Mouse (Mus musculus) forebrain, embryonic 14.5 days (tissue): ENCODE results near the gene Ccdc152. TPM values are rescaled to one million over a fixed set of nuclear protein-coding genes. Genes with fewer than 3 reads are reported as not detected.

Experiments
- ATAC-seq: fragments of 200-750 bp; cut with Nextera tagmentation; 2 replicates; pipeline ENCODE4 v1.8.0; 2017; ENCODE audit warnings: mild to moderate bottlenecking, moderate library complexity
- DNase-seq: peaks from one replicate; pipeline ENCODE4 v3.0.0-alpha.2; 2015; ENCODE audit warnings: low spot score
- H3K27ac ChIP-seq: fragments of 300-500 bp; sonication (generic); 2 replicates; pipeline ENCODE4 v1.5.1; 2014; ENCODE audit warnings: low read depth, mild to moderate bottlenecking, control low read depth, low read length, moderate library complexity
- H3K27me3 ChIP-seq: fragments of 300-500 bp; sonication (generic); replicated peaks from 2 replicates; pipeline ENCODE4 v1.6.1; 2014; ENCODE audit warnings: low read length, control low read depth, mixed read lengths; ENCODE audit not compliant: control insufficient read depth, insufficient read depth
- H3K36me3 ChIP-seq: fragments of 300-500 bp; sonication (generic); 2 replicates; pipeline ENCODE4 v1.6.1; 2014; ENCODE audit warnings: low read length, control low read depth; ENCODE audit not compliant: control insufficient read depth, insufficient read depth
- H3K4me1 ChIP-seq: fragments of 300-500 bp; sonication (generic); 2 replicates; pipeline ENCODE4 v1.6.1; 2014; ENCODE audit warnings: antibody characterized with exemption, low read length, control low read depth; ENCODE audit not compliant: control insufficient read depth, insufficient read depth
- H3K4me2 ChIP-seq: fragments of 300-500 bp; sonication (generic); 2 replicates; pipeline ENCODE4 v1.6.1; 2014; ENCODE audit warnings: mild to moderate bottlenecking, control low read depth, low read length
- H3K4me3 ChIP-seq: fragments of 300-500 bp; sonication (generic); 2 replicates; pipeline ENCODE4 v1.5.1; 2014; ENCODE audit warnings: low read depth, low read length, control low read depth
- H3K9ac ChIP-seq: fragments of 300-500 bp; sonication (generic); 2 replicates; pipeline ENCODE4 v1.6.1; 2014; ENCODE audit warnings: mild to moderate bottlenecking, low read length, control low read depth, moderate library complexity
- H3K9me3 ChIP-seq: fragments of 300-500 bp; sonication (generic); replicated peaks from 2 replicates; pipeline ENCODE4 v1.6.1; 2016; ENCODE audit warnings: low read length, control low read depth, mixed read lengths; ENCODE audit not compliant: control insufficient read depth
- WGBS: fragments of 180-500 bp; shearing (Covaris S2); extraction: QIAGEN DNeasy Blood & Tissue Kit; methylation state at CpG from one replicate; pipeline ENCODE4 v1.1.7; 2014; 5-methylcytosine and 5-hydroxymethylcytosine counted together
- polyA plus RNA-seq: library from polyadenylated mRNA; unstranded; fragments of >200 nt; fragmentation: Nextera tagmentation; extraction: Ambion mirVana; gene quantifications from 2 replicates; pipeline ENCODE4 v1.2.1, GENCODE M21; 2014

The Ccdc152 gene
- polyA plus RNA-seq, 1 experiment from 2014 or later, result 0.15 TPM

GRCm38 (mm10) chr15:3323041-3323440 lies 19.7 kb upstream of the Ccdc152 start:
- no peak overlapping the region for H3K27ac ChIP-seq
- no peak overlapping the region for H3K4me2 ChIP-seq
- H3K4me1 ChIP-seq, result no peaks in the 10 kb centered on the region
- no peaks in the 10 kb centered on the region for H3K36me3 ChIP-seq
- no peak for ATAC-seq
- no peaks in the 10 kb centered on the region for H3K27me3 ChIP-seq
- H3K9ac ChIP-seq, result no peak overlapping the region
- H3K4me3 ChIP-seq, result no peak overlapping the region
- DNase-seq, result no peak
- H3K9me3 ChIP-seq, result no peaks in the 10 kb centered on the region

DNA sequence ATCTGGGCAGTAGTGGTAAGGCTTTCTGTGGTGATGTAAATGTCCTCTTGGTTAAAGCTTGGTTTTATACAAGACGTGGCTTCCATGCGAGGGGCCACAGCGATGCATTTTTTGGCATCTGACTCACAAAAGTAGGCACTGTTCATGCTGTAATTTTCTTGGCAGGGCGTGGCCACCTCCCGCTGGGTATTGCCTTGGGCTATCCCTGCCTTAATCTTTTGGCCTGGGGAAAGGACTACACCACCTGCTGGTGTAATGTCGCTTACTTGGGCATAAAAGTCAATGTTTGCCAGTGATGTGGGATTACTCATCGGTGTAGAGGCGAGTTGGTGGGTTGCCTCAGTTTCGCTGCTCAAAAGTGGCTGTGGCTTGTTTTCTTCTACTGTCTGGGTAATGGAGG lies 16.6 kb upstream of the Ccdc152 start:
- ATAC-seq (no peak), DNase-seq (no peak)
- Histone ChIP-seq H3K4me3 (no peak overlapping the region), H3K27ac (no peak overlapping the region), H3K4me2 (no peak overlapping the region), H3K27me3 (no peaks in the 10 kb centered on the region), H3K9me3 (no peaks in the 10 kb centered on the region), H3K36me3 (no peaks in the 10 kb centered on the region), H3K4me1 (no peaks in the 10 kb centered on the region), H3K9ac (no peak overlapping the region)
- 84% methylated on average over 9 of the region's 9 CpGs for WGBS

- no peak for DNase-seq
- H3K4me3 ChIP-seq, result no peak overlapping the region
- no peak overlapping the region for H3K27ac ChIP-seq
- H3K4me1 ChIP-seq, result no peaks in the 10 kb centered on the region
- no peaks in the 10 kb centered on the region for H3K36me3 ChIP-seq
- H3K9me3 ChIP-seq, result no peaks in the 10 kb centered on the region
- H3K27me3 ChIP-seq, result no peaks in the 10 kb centered on the region
- WGBS, result 84% methylated on average over 2 of the region's 2 CpGs
- ATAC-seq, result no peak
- no peak overlapping the region for H3K4me2 ChIP-seq
- no peak overlapping the region for H3K9ac ChIP-seq
Observed at GRCm38 (mm10) chr15:3316617-3317016, 13.3 kb upstream of the Ccdc152 start.

DNA sequence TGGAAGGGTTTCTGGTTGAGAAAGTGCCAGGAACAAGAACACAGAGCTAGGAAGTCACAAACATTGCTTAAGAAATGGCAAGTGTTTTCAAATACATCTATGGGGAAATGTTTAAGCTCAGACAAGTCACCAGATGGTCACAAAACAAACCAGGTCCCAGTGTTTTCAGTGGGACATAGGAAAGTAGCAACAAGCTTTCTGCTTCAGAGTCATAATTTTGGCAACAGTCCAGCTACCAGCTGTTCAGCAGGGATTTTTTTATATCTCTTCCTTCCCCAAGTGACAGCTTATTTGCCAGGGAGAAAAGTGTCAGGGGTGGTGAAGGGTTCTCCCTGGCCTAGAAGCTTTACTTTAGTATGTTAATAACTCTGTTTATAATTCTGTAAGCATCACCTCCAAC lies 9.6 kb upstream of the Ccdc152 start:
- no peak overlapping the region for H3K4me3 ChIP-seq
- ATAC-seq (no peak), DNase-seq (peak; percentile 48)
- no peaks in the 10 kb centered on the region for H3K9me3 ChIP-seq
- H3K4me1 ChIP-seq, result no peaks in the 10 kb centered on the region
- H3K4me2 ChIP-seq, result no peak overlapping the region
- H3K27ac ChIP-seq, result no peak overlapping the region
- no peaks in the 10 kb centered on the region for H3K27me3 ChIP-seq
- no peak overlapping the region for H3K9ac ChIP-seq
- H3K36me3 ChIP-seq, result no peaks in the 10 kb centered on the region

DNA sequence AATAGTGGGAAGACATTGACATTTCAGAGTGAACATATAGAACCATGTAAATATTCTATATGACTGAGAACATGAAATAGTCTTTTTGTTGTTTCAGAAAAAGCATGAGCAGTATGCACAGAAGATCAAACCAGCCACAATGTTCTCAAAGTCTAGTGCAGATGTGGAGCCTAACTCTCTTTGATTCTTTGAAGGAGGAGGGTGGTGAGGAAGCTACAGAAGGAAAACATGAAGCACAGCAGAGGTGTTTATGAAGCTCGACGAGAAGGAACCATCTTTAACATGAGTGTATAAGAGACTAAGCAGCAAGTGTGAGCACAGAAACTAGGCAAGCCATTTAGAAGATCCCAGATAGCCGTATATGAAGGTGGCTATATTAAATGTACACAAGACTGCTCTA lies 6.5 kb upstream of the Ccdc152 start:
- 96% methylated on average over 3 of the region's 3 CpGs for WGBS
- ATAC-seq (no peak), DNase-seq (no peak)
- Histone ChIP-seq H3K9me3 (no peaks in the 10 kb centered on the region), H3K4me3 (no peak overlapping the region), H3K27me3 (no peaks in the 10 kb centered on the region), H3K36me3 (no peaks in the 10 kb centered on the region), H3K4me1 (no peaks in the 10 kb centered on the region), H3K9ac (no peak overlapping the region), H3K27ac (no peak overlapping the region), H3K4me2 (no peak overlapping the region)

GRCm38 (mm10) chr15:3300361-3301100 lies 2.8 kb downstream of the Ccdc152 start:
- Histone ChIP-seq H3K27me3 (no peaks in the 10 kb centered on the region), H3K4me1 (no peaks in the 10 kb centered on the region), H3K36me3 (no peaks in the 10 kb centered on the region), H3K27ac (no peak overlapping the region), H3K4me3 (no peak overlapping the region), H3K9ac (no peak overlapping the region), H3K4me2 (no peak overlapping the region), H3K9me3 (no peaks in the 10 kb centered on the region)
- ATAC-seq (no peak), DNase-seq (no peak)
- WGBS, result 80% methylated on average over 4 of the region's 4 CpGs

DNA sequence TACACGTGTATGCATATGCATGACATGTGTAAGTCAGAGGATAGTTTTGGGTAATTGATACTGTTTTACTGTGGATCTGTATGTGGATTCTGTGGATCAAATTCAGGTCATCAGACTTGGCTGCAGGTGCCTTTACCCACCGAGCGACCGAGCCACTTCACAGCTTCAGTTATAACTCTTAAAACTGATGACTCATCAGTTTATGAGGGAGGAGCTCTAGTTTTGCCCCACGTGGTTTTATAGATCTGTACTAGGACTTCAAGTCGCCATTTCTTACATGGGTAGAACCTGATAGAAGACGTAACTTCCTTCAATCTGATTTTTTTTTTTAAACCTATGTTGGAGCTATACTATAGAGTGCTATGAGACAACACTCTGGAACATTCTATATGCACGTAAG lies 5.7 kb downstream of the Ccdc152 start:
- WGBS, result 86% methylated on average over 8 of the region's 8 CpGs
- no peaks in the 10 kb centered on the region for H3K36me3 ChIP-seq

GRCm38 (mm10) chr15:3295986-3296385 lies 7.3 kb downstream of the Ccdc152 start:
- Histone ChIP-seq H3K4me2 (no peak overlapping the region), H3K36me3 (no peaks in the 10 kb centered on the region), H3K9me3 (no peaks in the 10 kb centered on the region), H3K4me3 (no peak overlapping the region), H3K27ac (no peak overlapping the region), H3K27me3 (no peaks in the 10 kb centered on the region), H3K4me1 (no peaks in the 10 kb centered on the region), H3K9ac (no peak overlapping the region)
- DNase-seq (peak; percentile 9), ATAC-seq (no peak)
- WGBS, result 78% methylated on average over 1 of the region's 1 CpGs

More for the DNA sequence above, 5.7 kb downstream of the Ccdc152 start:
- Histone ChIP-seq H3K27ac (no peak overlapping the region), H3K4me1 (no peaks in the 10 kb centered on the region), H3K9ac (no peak overlapping the region), H3K27me3 (no peaks in the 10 kb centered on the region), H3K4me3 (no peak overlapping the region), H3K9me3 (no peaks in the 10 kb centered on the region), H3K4me2 (no peak overlapping the region)
- DNase-seq (no peak), ATAC-seq (no peak)

- Histone ChIP-seq H3K27ac (no peak overlapping the region), H3K36me3 (no peaks in the 10 kb centered on the region), H3K9me3 (no peaks in the 10 kb centered on the region), H3K27me3 (no peaks in the 10 kb centered on the region), H3K4me2 (no peak overlapping the region), H3K4me1 (no peaks in the 10 kb centered on the region), H3K9ac (no peak overlapping the region), H3K4me3 (no peak overlapping the region)
- DNase-seq (no peak), ATAC-seq (no peak)
- 50% methylated on average over 1 of the region's 1 CpGs for WGBS
Observed at GRCm38 (mm10) chr15:3293477-3293876, 9.8 kb downstream of the Ccdc152 start.
